Mouse (Mus musculus) limb, embryonic 14.5 days (tissue): ENCODE measurements at regions not wholly inside any gene's neighbourhood (a gene's known extent, or its start where the extent isn't known, plus 50 kb on each side); places are given as distances from the start of the nearest gene placed in this dataset.

Experiments used
- ATAC-seq: fragments of 200-750 bp; cut with Nextera tagmentation; 2 replicates; pipeline ENCODE4 v1.8.0; 2017; ENCODE audit warnings: low read depth, moderate number of reproducible peaks, moderate TSS enrichment; ENCODE audit not compliant: low FRiP score
- DNase-seq: peaks from one replicate; pipeline ENCODE4 v3.0.0-alpha.2; 2015; ENCODE audit warnings: low spot score
- H3K27ac ChIP-seq: fragments of 300-500 bp; sonication (generic); replicated peaks from 2 replicates; pipeline ENCODE4 v1.5.1; 2014; ENCODE audit warnings: low read depth, mild to moderate bottlenecking, low read length, moderate library complexity, mixed read lengths
- H3K27me3 ChIP-seq: fragments of 300-500 bp; sonication (generic); 2 replicates; pipeline ENCODE4 v1.6.1; 2014; ENCODE audit warnings: low read length, mixed read lengths; ENCODE audit not compliant: control insufficient read depth, insufficient read depth
- H3K36me3 ChIP-seq: fragments of 300-500 bp; sonication (generic); 2 replicates; pipeline ENCODE4 v1.6.1; 2014; ENCODE audit warnings: mild to moderate bottlenecking, low read length, moderate library complexity, mixed read lengths; ENCODE audit not compliant: control insufficient read depth, insufficient read depth
- H3K4me1 ChIP-seq: fragments of 300-500 bp; sonication (generic); 2 replicates; pipeline ENCODE4 v1.6.1; 2014; ENCODE audit warnings: antibody characterized with exemption, low read length, mixed read lengths; ENCODE audit not compliant: control insufficient read depth, insufficient read depth
- H3K4me2 ChIP-seq: fragments of 300-500 bp; sonication (generic); replicated peaks from 2 replicates; pipeline ENCODE4 v1.6.1; 2014; ENCODE audit warnings: low read depth, mild to moderate bottlenecking, low read length, moderate library complexity; ENCODE audit not compliant: severe bottlenecking
- H3K4me3 ChIP-seq: fragments of 300-500 bp; sonication (generic); replicated peaks from 2 replicates; pipeline ENCODE4 v1.5.1; 2014; ENCODE audit warnings: low read length
- H3K9ac ChIP-seq: fragments of 300-500 bp; sonication (generic); 2 replicates; pipeline ENCODE4 v1.6.1; 2014; ENCODE audit warnings: mild to moderate bottlenecking, low read depth, low read length, moderate library complexity; ENCODE audit not compliant: severe bottlenecking
- H3K9me3 ChIP-seq: fragments of 300-500 bp; sonication (generic); 2 replicates; pipeline ENCODE4 v1.6.1; 2016; ENCODE audit warnings: low read length; ENCODE audit not compliant: control insufficient read depth
- POLR2A ChIP-seq: fragments of 200-500 bp; IDR thresholded peaks from 2 replicates; pipeline ENCODE4 v1.8.0; 2012; ENCODE audit warnings: inconsistent platforms, mild to moderate bottlenecking, moderate library complexity, borderline replicate concordance; ENCODE audit not compliant: insufficient read depth, insufficient read length; ENCODE audit errors: extremely low read depth
- WGBS: fragments of 180-500 bp; shearing (Covaris S2); extraction: QIAGEN DNeasy Blood & Tissue Kit; methylation state at CpG from one replicate; pipeline ENCODE4 v1.1.7; 2014; 5-methylcytosine and 5-hydroxymethylcytosine counted together

- Histone ChIP-seq H3K4me3 (no peak overlapping the region), H3K9me3 (no peaks in the 10 kb centered on the region), H3K4me2 (no peak overlapping the region), H3K27me3 (no peaks in the 10 kb centered on the region), H3K9ac (no peak overlapping the region), H3K4me1 (no peaks in the 10 kb centered on the region), H3K27ac (no peak overlapping the region), H3K36me3 (no peaks in the 10 kb centered on the region)
- no peak for DNase-seq
- no peak for TF ChIP-seq POLR2A
- ATAC-seq: no peak
- WGBS: 88% methylated on average over 2 of the region's 2 CpGs
These were observed 229.1 kb downstream of the Lrriq3 start for GRCm38 (mm10) chr3:155322322-155322721.

- no peak overlapping the region for H3K4me2 ChIP-seq
- H3K36me3 ChIP-seq: no peaks in the 10 kb centered on the region
- H3K4me1 ChIP-seq: no peaks in the 10 kb centered on the region
- H3K9ac ChIP-seq: no peak overlapping the region
- H3K9me3 ChIP-seq: no peaks in the 10 kb centered on the region
- no peaks in the 10 kb centered on the region for H3K27me3 ChIP-seq
- no peak overlapping the region for H3K27ac ChIP-seq
- no peak overlapping the region for H3K4me3 ChIP-seq
- peak; percentile 44; the same call in 1 of the 2 replicates for ATAC-seq
- peak; percentile 30 for DNase-seq
- WGBS: 40% methylated on average over 2 of the region's 2 CpGs
- no peak for TF ChIP-seq POLR2A
These were observed 236.5 kb downstream of the Lrriq3 start for GRCm38 (mm10) chr3:155329701-155330100.

- no peak overlapping the region for H3K27ac ChIP-seq
- H3K27me3 ChIP-seq: no peaks in the 10 kb centered on the region
- H3K36me3 ChIP-seq: no peaks in the 10 kb centered on the region
- H3K4me1 ChIP-seq: no peaks in the 10 kb centered on the region
- no peak overlapping the region for H3K4me3 ChIP-seq
- no peak overlapping the region for H3K9ac ChIP-seq
- DNase-seq (no peak), ATAC-seq (no peak)
- TF ChIP-seq POLR2A: no peak
- no peak overlapping the region for H3K4me2 ChIP-seq
- H3K9me3 ChIP-seq: no peaks in the 10 kb centered on the region
- 55% methylated on average over 1 of the region's 1 CpGs for WGBS
These were observed 256.0 kb downstream of the Lrriq3 start for GRCm38 (mm10) chr3:155349185-155349584.

GRCm38 (mm10) chr3:155351636-155352035 lies 258.4 kb downstream of the Lrriq3 start:
- no peaks in the 10 kb centered on the region for H3K9me3 ChIP-seq
- H3K4me2 ChIP-seq: no peak overlapping the region
- WGBS: 75% methylated on average over 2 of the region's 2 CpGs
- no peak overlapping the region for H3K4me3 ChIP-seq
- no peak overlapping the region for H3K27ac ChIP-seq
- no peaks in the 10 kb centered on the region for H3K4me1 ChIP-seq
- no peaks in the 10 kb centered on the region for H3K36me3 ChIP-seq
- H3K9ac ChIP-seq: no peak overlapping the region
- H3K27me3 ChIP-seq: no peaks in the 10 kb centered on the region
- ATAC-seq: no peak
- TF ChIP-seq POLR2A: no peak
- no peak for DNase-seq

GRCm38 (mm10) chr3:155352277-155352802 lies 259.1 kb downstream of the Lrriq3 start:
- peak; percentile 53; the same call in 1 of the 2 replicates for ATAC-seq
- no peaks in the 10 kb centered on the region for H3K36me3 ChIP-seq
- DNase-seq: peak; percentile 9
- H3K4me1 ChIP-seq: no peaks in the 10 kb centered on the region
- no peaks in the 10 kb centered on the region for H3K27me3 ChIP-seq
- no peak overlapping the region for H3K27ac ChIP-seq
- WGBS: 48% methylated on average over 2 of the region's 2 CpGs
- no peak overlapping the region for H3K9ac ChIP-seq
- H3K4me2 ChIP-seq: no peak overlapping the region
- H3K9me3 ChIP-seq: no peaks in the 10 kb centered on the region
- no peak for TF ChIP-seq POLR2A
- no peak overlapping the region for H3K4me3 ChIP-seq

- no peaks in the 10 kb centered on the region for H3K36me3 ChIP-seq
- WGBS: 52% methylated on average over 1 of the region's 1 CpGs
- no peak overlapping the region for H3K27ac ChIP-seq
- H3K4me1 ChIP-seq: no peaks in the 10 kb centered on the region
- H3K27me3 ChIP-seq: no peaks in the 10 kb centered on the region
- H3K9me3 ChIP-seq: 0 out of 2 replicates have a peak, but pooled peaks cover 5% of the 10 kb centered on the region
- ATAC-seq (no peak), DNase-seq (no peak)
- no peak overlapping the region for H3K4me2 ChIP-seq
- H3K4me3 ChIP-seq: no peak overlapping the region
- TF ChIP-seq POLR2A: no peak
- no peak overlapping the region for H3K9ac ChIP-seq
These were observed 267.2 kb downstream of the Lrriq3 start for GRCm38 (mm10) chr3:155360399-155360798.
